Comparison of ENCODE assay signal across 12 mouse cellular contexts in genomic region chr9:23340551-23340950, GRCm38 (mm10).
"Had no signal": no experiment of that assay in that cellular context is flagged by ENCODE, and none has a peak within 500 bp of the region (broad histone marks: within the 10 kb centered on the region; RNA-seq: fewer than 3 reads in every experiment).

No protein-coding gene starts in this region.

- DNase-seq: gastrocnemius, adult 2 months; gastrocnemius, postnatal 10 days; gastrocnemius, postnatal 25 days; heart, adult 2 months; heart, postnatal 10 days; heart, postnatal 4 days; kidney, adult 18-20 months; kidney, adult 9 months; kidney, postnatal 14 days; kidney, postnatal 36 days; layer of hippocampus, adult 9-11 months; left cerebral cortex, postnatal 4 days had no signal
